Mouse (Mus musculus) kidney, postnatal 4 days (tissue): ENCODE data around the gene Olfr486.
"Not testable (repeated sequence)": the region's sequence is repeated elsewhere in the genome, so short reads cannot be mapped to it uniquely, and the experiment has no call there.

Experiments
- DNase-seq, 2 experiments: peaks; one replicate each; pipeline ENCODE4 v3.0.0; 2021; ENCODE audit warnings: mixed read lengths in 2 of 2

Olfr486 gene

DNA sequence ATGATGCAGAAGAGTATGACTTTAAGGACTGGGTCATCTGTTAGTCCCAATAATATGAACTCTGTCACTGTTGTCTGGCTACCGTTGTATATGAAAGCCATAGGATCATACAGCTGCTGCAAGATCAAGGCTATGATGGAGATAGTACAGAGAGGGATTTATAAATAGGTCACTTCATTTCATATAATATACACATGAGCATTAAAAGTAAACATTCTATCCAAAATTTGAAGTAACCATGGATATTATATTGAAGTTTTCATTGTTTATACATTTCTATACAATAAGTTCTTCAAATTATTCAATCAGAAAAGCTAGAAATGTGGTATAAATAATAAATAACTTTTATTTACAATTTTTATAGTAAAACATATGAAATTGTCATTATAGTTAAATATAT, at the start of gene Olfr486:
Gene Olfr486 (minus strand): TSS at position 101 of the 400 bp plus-strand sequence.
- not testable (repeated sequence) for DNase-seq

DNA sequence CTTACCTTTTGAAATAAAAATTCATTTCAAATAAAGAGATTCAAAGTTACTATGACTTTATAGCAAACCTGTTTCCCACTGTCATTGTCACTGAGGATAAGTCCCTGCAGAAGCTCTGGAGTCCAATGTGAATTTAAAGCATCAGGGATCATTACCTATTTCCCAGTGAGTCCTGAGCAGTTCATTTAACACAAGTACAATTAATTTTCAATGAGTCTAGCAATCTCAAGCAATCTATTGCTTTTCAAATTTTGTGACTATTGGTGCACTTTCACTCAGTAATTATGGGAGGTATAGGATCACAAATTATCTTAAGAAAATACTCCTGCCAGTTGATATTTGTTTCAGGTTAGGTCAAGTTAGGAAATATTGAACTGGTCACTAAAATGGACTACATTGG, 42.0 kb upstream of the Olfr486 start, which contains the start of gene Olfr487:
Gene Olfr487 (minus strand): TSS at position 101 of the 400 bp plus-strand sequence.
- not testable (repeated sequence) for DNase-seq

DNA sequence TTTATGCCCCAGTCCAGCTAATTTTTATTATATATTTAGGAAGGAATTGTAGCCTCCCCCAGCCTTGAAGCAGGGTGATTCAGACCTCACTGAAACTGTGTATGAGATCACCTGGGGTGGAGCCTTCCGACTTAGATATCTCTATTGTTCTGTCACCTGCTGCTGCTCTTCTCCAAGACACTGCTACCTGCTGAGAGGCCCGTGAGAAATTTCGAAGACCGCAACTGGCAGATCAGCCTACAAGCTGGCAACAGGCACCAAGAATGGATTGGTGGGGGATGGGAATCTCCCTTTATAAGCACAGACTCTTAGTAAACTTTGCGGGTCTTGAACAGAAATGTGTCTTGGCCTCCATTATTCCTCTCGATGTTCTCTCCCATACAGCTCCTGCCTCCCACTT, 24.4 kb upstream of the Olfr486 start:
- no peak for DNase-seq

DNA sequence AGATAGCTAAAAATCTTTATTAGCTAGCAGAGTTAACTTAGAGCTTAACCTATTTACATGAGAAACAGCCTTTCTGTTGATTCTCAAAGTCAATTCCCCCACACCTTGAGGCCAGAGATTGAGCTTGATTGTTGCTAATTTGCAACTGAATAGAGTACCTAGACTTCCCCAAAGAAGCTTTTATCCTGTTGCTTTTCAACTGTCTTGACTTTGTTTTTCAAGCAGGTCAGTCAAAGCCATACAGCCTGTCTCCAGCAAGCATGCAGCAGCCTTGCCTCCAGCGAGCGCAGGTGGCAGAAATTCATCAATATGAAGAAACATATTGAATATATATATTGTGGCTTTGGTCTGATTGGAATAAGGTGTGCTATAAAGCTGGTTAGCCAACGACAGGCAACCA, 23.8 kb upstream of the Olfr486 start:
- DNase-seq: not testable (repeated sequence)

DNA sequence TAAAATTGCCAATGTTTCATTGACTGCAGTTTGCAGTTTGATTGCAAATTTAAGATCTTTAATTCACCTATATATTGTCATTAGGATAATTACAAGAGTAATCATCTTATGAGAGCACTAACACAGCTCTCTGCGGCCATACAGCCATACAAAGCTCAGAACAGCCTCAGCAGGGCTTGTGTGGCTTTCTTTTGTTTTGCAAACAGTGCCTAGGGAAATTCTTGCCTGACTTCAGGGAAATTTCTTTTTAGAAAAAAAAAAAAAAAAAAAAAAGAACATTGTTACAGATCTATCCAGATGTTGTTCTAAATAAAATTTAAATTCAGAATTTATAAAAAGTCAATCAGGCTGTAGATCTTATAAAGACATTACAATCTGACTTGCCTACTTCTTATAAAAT, 20.2 kb upstream of the Olfr486 start:
- not testable (repeated sequence) for DNase-seq

DNA sequence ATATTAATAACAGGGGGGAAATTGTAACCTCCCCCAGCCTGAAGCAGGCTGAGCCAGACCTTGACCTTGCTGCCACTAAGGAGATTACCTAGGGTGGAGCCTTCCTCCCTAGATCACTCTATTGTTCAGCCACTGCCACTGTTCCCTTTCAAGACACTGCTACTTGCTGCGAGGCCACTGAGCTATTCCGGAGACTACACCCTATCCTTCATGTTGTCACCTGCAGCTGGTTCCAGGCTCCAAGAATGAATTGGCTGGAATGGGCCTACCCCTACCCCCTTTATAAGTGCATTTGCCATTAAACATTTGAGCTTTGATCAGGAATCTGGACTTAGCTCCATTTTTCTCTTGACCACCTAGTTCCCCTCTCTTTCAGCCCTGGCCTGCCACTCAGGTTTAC, 18.7 kb upstream of the Olfr486 start:
- not testable (repeated sequence) for DNase-seq

DNA sequence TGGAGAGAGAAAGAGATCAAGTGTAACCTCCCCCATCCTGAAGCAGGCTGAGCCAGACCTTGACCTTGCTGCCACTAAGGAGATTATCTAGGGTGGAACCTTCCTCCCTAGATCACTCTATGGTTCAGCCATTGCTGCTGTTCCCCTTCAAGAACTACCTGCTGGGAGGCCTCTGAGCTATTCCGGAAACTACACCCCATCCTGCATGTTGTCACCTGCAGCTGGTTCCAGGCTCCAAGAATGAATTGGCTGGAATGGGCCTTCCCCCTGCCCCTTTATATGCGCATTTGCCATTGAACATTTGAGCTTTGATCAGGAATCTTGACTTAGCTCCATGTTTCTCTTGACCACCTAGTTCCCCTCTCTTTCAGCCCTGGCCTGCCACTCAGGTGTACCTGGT, 12.7 kb upstream of the Olfr486 start:
- DNase-seq: not testable (repeated sequence)

DNA sequence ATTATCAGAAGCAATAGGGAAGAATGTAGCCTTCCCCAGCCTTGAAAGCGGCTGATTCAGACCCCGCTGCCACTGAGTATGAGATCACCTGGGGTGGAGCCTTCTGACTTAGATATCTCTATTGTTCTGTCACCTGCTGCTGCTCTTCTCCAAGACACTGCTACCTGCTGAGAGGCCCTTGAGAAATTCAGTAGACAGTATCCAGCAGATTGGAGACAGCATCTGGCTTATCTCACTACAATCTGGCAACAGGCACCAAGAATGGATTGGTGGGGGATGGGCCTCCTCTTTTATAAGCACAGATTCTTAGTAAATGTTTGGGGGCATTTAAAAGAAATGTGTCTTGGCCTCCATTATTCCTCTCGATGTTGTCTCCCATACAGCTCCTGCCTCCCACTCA, 11.9 kb upstream of the Olfr486 start:
- not testable (repeated sequence) for DNase-seq

DNA sequence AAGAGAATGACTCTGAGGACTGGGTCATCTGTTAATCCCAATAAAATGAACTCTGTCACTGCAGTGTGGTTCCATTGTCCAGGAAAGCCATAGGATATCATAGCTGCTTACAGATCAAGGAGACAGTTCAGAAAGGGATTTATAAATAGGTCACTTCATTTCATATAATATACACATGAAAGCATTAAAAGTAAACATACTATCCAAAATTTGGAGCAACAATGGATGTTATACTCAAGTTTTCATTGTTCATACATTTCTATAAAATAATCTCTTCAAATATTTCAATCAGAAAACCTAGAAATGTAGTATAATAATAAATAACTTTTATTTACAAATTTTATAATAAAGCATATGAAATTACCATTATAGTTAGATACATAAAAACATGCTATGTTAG, 12.8 kb downstream of the Olfr486 start, which contains the start of gene Olfr485:
Gene Olfr485 (minus strand): TSS at position 101 of the 400 bp plus-strand sequence.
- no peak for DNase-seq

DNA sequence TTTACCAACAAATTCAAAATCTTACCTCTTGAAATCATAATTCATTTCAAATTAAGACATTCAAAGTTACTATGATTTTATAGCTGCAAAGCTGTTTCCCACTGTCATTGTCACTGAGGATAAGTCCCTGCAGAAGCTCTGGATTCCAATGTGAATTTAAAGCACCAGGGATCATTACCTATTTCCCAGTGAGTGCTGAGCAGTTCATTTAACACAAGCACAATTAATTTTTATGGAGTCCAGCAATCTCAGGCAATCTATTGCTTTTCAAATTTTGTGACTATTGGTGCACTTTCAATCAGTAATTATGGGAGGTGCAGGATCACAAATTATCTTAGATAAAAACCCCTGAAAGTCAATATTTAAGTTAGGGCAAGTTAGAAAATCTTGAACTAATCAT, 45.2 kb downstream of the Olfr486 start, which contains the start of gene Olfr484:
Gene Olfr484 (minus strand): TSS at position 101 of the 400 bp plus-strand sequence.
- no peak for DNase-seq
